Mouse (Mus musculus) kidney, adult 2 months (tissue): ENCODE data around the gene Ahdc1.

ENCODE experiments used
- CTCF ChIP-seq: fragments of 200-500 bp; conservative IDR thresholded peaks from 2 replicates; pipeline ENCODE4 v1.5.1; 2011; ENCODE audit warnings: low read depth, mild to moderate bottlenecking, control low read depth, low read length, moderate library complexity, mixed read lengths; ENCODE audit not compliant: insufficient read depth, insufficient read length
- POLR2A ChIP-seq: fragments of 200-500 bp; IDR thresholded peaks from one replicate; pipeline ENCODE4 v1.6.1; 2011; ENCODE audit warnings: low read depth, low read length, control low read depth

DNA sequence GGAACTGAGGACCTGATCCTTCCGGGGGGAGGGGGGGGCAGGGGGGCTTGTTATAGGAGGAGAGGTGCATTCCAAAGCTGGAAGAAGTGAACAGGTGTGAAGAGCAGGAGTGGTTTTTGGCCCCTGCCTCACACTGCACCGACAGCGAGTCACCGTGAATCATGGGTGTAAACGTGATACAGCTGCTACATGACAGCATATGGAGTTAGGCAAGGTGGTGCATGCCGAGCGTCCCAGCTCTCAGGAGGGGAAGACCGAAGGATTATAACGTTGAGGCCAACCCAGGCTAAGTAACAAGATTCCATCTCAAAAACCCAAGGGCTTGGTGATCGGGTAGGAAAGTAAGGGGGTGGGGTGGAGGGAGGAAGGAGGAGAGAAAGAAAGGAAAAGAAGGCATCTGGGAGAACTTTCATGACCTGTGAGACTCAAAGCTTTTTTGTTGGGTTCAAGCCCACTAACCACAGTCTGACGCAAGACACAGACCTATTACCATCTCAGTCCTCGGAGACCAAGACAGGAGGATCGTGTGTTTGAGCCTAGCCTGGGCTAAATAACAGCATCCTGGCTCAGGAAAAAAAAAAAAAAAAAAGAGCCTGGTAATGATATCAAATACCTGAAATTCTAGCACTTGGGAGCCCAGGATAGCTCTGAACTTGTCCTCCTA is 101.2 kb downstream of the Ahdc1 start:
- TF ChIP-seq CTCF (no peak), POLR2A (no peak)
